Mouse (Mus musculus): Measurements from ENCODE around the gene Npr1. TPM values are rescaled to one million over a fixed set of nuclear protein-coding genes. Genes with fewer than 3 reads are reported as not detected.
A peak's percentile ranks its signal among the peaks of the same experiment; 100 is the strongest.

Gene Npr1
- polyA plus RNA-seq, 1 experiment = 0.22 TPM

DNA sequence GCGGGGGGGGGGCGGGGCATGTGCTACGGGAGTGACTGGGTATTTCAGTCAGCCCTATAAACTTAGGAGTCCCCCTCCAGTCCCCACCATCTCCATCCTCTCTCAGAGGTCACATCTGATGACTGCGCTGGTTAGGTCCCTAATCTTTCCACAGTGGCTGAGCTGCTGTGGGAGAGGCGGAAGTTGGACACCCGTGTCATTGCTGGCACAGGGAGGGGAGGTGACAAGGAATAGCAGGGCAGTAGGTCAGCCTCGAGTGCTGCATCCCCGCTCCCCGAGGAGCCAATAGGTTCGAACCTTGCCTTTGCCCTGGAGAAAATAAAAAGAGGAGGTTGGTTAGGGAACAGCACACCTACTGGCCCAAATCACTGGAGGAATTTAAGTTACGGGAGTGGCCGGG, 14.8 kb downstream of the Npr1 start:
- Histone ChIP-seq H3K4me3 (no peak overlapping the region), H3K4me2 (ENCODE audit: low read depth) (no peak overlapping the region), H3ac (ENCODE audit: control insufficient read depth, insufficient read length) (no peak overlapping the region), H3K36me3 (ENCODE audit: control insufficient read depth, insufficient read depth) (no peaks in the 10 kb centered on the region), H3K27me3 (ENCODE audit: control insufficient read depth, insufficient read depth, insufficient read length) (no peaks in the 10 kb centered on the region), H3K79me2 (ENCODE audit: control insufficient read depth, insufficient read depth) (no peaks in the 10 kb centered on the region)
- TF ChIP-seq TCF3 (IDR thresholded peaks at IDR 0.05; ENCODE audit: insufficient read length, low read depth) (no peak), POLR2A (IDR thresholded peaks at IDR 0.05; ENCODE audit: insufficient read length, low read depth) (no peak), E2F4 (IDR thresholded peaks at IDR 0.05; ENCODE audit: insufficient read depth) (no peak), CEBPB (IDR thresholded peaks at IDR 0.05; ENCODE audit: insufficient read depth, poor library complexity, severe bottlenecking) (no peak), USF1 (IDR thresholded peaks at IDR 0.05; ENCODE audit: low read depth) (no peak)

DNA sequence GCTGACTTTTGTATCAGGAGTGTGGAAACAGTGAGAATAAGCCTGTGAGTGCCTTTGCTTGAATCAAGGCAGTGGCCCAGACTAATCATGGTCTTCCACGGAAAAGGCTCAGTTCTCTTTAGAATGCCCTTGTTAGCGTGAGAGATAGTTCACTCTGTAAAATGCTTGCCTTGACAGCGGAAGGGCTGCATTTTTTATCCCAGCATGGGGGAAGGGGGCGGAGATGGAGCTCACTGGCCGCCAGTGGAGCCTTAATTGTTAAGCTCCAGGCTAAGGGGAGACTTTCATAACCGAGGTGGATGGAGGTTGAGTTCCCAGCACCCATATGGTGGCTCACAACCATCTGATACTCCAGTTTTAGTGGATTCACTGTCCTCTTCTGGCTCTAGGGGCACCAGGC, 17.0 kb downstream of the Npr1 start:
- H3K4me3 ChIP-seq = no peak overlapping the region
- no peaks in the 10 kb centered on the region for H3K36me3 ChIP-seq (ENCODE audit: control insufficient read depth, insufficient read depth)
- no peaks in the 10 kb centered on the region for H3K79me2 ChIP-seq (ENCODE audit: control insufficient read depth, insufficient read depth)
- no peak overlapping the region for H3ac ChIP-seq (ENCODE audit: control insufficient read depth, insufficient read length)
- H3K27me3 ChIP-seq (ENCODE audit: control insufficient read depth, insufficient read depth, insufficient read length) = no peaks in the 10 kb centered on the region
- no peak for TF ChIP-seq CEBPB (IDR thresholded peaks at IDR 0.05; ENCODE audit: insufficient read depth, poor library complexity, severe bottlenecking)
- TF ChIP-seq POLR2A (IDR thresholded peaks at IDR 0.05; ENCODE audit: insufficient read length, low read depth) = no peak
- TF ChIP-seq USF1 (IDR thresholded peaks at IDR 0.05; ENCODE audit: low read depth) = no peak
- no peak for TF ChIP-seq REST (IDR thresholded peaks at IDR 0.05; ENCODE audit: insufficient read depth, insufficient read length)
- TF ChIP-seq TCF3 (IDR thresholded peaks at IDR 0.05; ENCODE audit: insufficient read length, low read depth) = no peak
- no peak for TF ChIP-seq MYOD1 (IDR thresholded peaks at IDR 0.05; ENCODE audit: control insufficient read depth in 1 of 3, insufficient read length in 2 of 3, low read depth in 2 of 3)
- TF ChIP-seq SRF (IDR thresholded peaks at IDR 0.05; ENCODE audit: control insufficient read depth, insufficient read length, low read depth) = no peak
- TF ChIP-seq E2F4 (IDR thresholded peaks at IDR 0.05; ENCODE audit: insufficient read depth) = no peak
- no peak for TF ChIP-seq MAX (IDR thresholded peaks at IDR 0.05; ENCODE audit: low read depth)
- TF ChIP-seq MYOG (IDR thresholded peaks at IDR 0.05; ENCODE audit: control insufficient read depth in 1 of 3, insufficient read depth in 1 of 3, insufficient read length in 2 of 3, low read depth in 2 of 3) = no peak
- TF ChIP-seq POLR2AphosphoS2 (IDR thresholded peaks at IDR 0.05; ENCODE audit: insufficient read length, low read depth) = no peak
- TF ChIP-seq TCF12 (IDR thresholded peaks at IDR 0.05; ENCODE audit: insufficient read depth, poor library complexity, severe bottlenecking) = no peak
- no peak overlapping the region for H3K4me2 ChIP-seq (ENCODE audit: low read depth)

DNA sequence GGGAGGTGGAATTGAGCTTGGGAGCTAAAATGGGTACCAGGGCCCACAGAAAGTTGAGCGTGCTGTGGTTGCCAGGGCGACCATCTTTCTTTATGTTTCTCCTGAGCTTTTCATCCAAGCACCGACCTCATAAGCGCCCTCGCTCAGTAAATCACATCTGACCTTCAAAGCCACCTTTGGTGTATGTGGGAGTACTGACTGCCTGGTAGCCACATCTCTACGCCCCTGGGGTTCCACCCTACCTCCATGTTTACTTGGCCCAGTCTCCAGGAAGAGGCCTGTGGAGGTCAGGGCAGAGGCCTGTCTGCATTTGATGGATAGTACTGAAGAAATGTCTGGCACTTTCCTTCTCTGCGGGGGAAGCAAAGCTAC, 18.6 kb downstream of the Npr1 start:
- H3ac ChIP-seq (ENCODE audit: control insufficient read depth, insufficient read length) = no peak overlapping the region
- no peaks in the 10 kb centered on the region for H3K27me3 ChIP-seq (ENCODE audit: control insufficient read depth, insufficient read depth, insufficient read length)
- H3K79me2 ChIP-seq (ENCODE audit: control insufficient read depth, insufficient read depth) = no peaks in the 10 kb centered on the region
- no peaks in the 10 kb centered on the region for H3K36me3 ChIP-seq (ENCODE audit: control insufficient read depth, insufficient read depth)
- H3K4me2 ChIP-seq (ENCODE audit: low read depth) = peak overlapping the region; percentile 64
- H3K4me3 ChIP-seq = peak overlapping the region; percentile 2
- TF ChIP-seq TCF3 (IDR thresholded peaks at IDR 0.05; ENCODE audit: insufficient read length, low read depth) (no peak), POLR2AphosphoS2 (IDR thresholded peaks at IDR 0.05; ENCODE audit: insufficient read length, low read depth) (no peak), SRF (IDR thresholded peaks at IDR 0.05; ENCODE audit: control insufficient read depth, insufficient read length, low read depth) (no peak), USF1 (IDR thresholded peaks at IDR 0.05; ENCODE audit: low read depth) (no peak), CEBPB (IDR thresholded peaks at IDR 0.05; ENCODE audit: insufficient read depth, poor library complexity, severe bottlenecking) (no peak), REST (IDR thresholded peaks at IDR 0.05; ENCODE audit: insufficient read depth, insufficient read length) (no peak), POLR2A (IDR thresholded peaks at IDR 0.05; ENCODE audit: insufficient read length, low read depth) (no peak), MYOD1 (IDR thresholded peaks at IDR 0.05; ENCODE audit: control insufficient read depth in 1 of 3, insufficient read length in 2 of 3, low read depth in 2 of 3) (no peak), MYOG (IDR thresholded peaks at IDR 0.05; ENCODE audit: control insufficient read depth in 1 of 3, insufficient read depth in 1 of 3, insufficient read length in 2 of 3, low read depth in 2 of 3) (no peak), TCF12 (IDR thresholded peaks at IDR 0.05; ENCODE audit: insufficient read depth, poor library complexity, severe bottlenecking) (no peak), E2F4 (IDR thresholded peaks at IDR 0.05; ENCODE audit: insufficient read depth) (no peak), MAX (IDR thresholded peaks at IDR 0.05; ENCODE audit: low read depth) (no peak)

DNA sequence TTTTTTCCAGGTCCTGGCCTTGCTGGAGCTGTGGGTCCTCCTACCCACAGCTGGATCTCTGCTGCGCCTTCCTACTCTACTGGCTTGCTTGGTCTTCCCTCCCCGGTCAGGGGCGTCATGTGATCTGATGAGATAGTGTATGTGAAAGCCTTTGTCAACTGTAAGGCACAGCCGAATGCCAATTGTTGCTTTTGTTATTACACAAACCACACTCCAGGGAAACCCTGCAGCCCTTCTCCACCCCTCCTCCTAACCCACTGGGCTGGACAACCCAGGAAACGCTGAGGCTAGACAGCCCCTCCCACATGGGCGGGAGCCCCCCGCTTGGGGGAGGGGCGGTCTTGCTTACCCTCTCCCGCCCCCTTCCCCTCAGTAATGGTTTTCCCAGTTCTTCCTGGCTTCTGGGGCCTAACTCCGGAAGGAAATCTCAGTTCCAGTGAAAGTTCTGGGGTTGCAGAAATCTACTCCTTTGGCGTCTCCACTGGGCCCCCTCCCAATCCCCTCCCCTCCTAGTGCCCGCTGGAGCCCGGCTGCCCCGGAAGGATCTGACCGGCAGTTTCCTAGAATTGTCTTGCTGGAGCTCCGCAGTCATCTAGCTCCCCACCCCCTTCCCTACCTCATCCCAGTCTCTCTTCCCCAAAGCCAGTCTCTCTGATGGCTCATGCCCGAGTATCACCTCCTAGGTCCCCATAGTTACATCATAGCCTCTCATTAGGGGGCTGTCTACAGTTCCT, 19.1 kb downstream of the Npr1 start:
- Histone ChIP-seq H3ac (ENCODE audit: control insufficient read depth, insufficient read length) (no peak overlapping the region), H3K36me3 (ENCODE audit: control insufficient read depth, insufficient read depth) (no peaks in the 10 kb centered on the region), H3K4me2 (ENCODE audit: low read depth) (peak overlapping the region; percentile 64), H3K4me3 (peak overlapping the region; percentile 2), H3K79me2 (ENCODE audit: control insufficient read depth, insufficient read depth) (no peaks in the 10 kb centered on the region), H3K27me3 (ENCODE audit: control insufficient read depth, insufficient read depth, insufficient read length) (no peaks in the 10 kb centered on the region)
- TF ChIP-seq SRF (IDR thresholded peaks at IDR 0.05; ENCODE audit: control insufficient read depth, insufficient read length, low read depth) (no peak), MYOG (IDR thresholded peaks at IDR 0.05; ENCODE audit: control insufficient read depth in 1 of 3, insufficient read depth in 1 of 3, insufficient read length in 2 of 3, low read depth in 2 of 3) (no peak), CEBPB (IDR thresholded peaks at IDR 0.05; ENCODE audit: insufficient read depth, poor library complexity, severe bottlenecking) (no peak), POLR2A (IDR thresholded peaks at IDR 0.05; ENCODE audit: insufficient read length, low read depth) (peak; percentile 35), MAX (IDR thresholded peaks at IDR 0.05; ENCODE audit: low read depth) (no peak), POLR2AphosphoS2 (IDR thresholded peaks at IDR 0.05; ENCODE audit: insufficient read length, low read depth) (no peak), E2F4 (IDR thresholded peaks at IDR 0.05; ENCODE audit: insufficient read depth) (no peak), USF1 (IDR thresholded peaks at IDR 0.05; ENCODE audit: low read depth) (peak; percentile 74), TCF12 (IDR thresholded peaks at IDR 0.05; ENCODE audit: insufficient read depth, poor library complexity, severe bottlenecking) (no peak), TCF3 (IDR thresholded peaks at IDR 0.05; ENCODE audit: insufficient read length, low read depth) (no peak), REST (IDR thresholded peaks at IDR 0.05; ENCODE audit: insufficient read depth, insufficient read length) (no peak), MYOD1 (IDR thresholded peaks at IDR 0.05; ENCODE audit: control insufficient read depth in 1 of 3, insufficient read length in 2 of 3, low read depth in 2 of 3) (no peak)

All from myocyte (in vitro differentiated cells).